Mouse (Mus musculus): ENCODE results near the gene Itga1. TPM values are rescaled to one million over a fixed set of nuclear protein-coding genes. Genes with fewer than 3 reads are reported as not detected.

Itga1 gene
- polyA plus RNA-seq, 2 experiments: 4.5 to 8.4 TPM

GRCm38 (mm10) chr13:114909514-114909913, 192.2 kb downstream of the Itga1 start:
- 85% methylated on average over 5 of the region's 5 CpGs for WGBS
- ATAC-seq (ENCODE audit: low FRiP score, low read depth) (no peak), DNase-seq (ENCODE audit: low spot score) (no peak)
- no peak overlapping the region for H3K4me3 ChIP-seq (replicated peaks; ENCODE audit: low read length)
- TF ChIP-seq POLR2A (IDR thresholded peaks at IDR 0.05; ENCODE audit: borderline replicate concordance, extremely low read depth, insufficient read depth, insufficient read length): no peak
- H3K27ac ChIP-seq (replicated peaks; ENCODE audit: low read depth, low read length): no peak overlapping the region
- no peaks in the 10 kb centered on the region for H3K27me3 ChIP-seq (ENCODE audit: control insufficient read depth, insufficient read depth, low read length)
- H3K36me3 ChIP-seq (ENCODE audit: control insufficient read depth, insufficient read depth, low read length): no peaks in the 10 kb centered on the region
- H3K4me1 ChIP-seq (ENCODE audit: control insufficient read depth, insufficient read depth, low read length): no peaks in the 10 kb centered on the region
- no peak overlapping the region for H3K4me2 ChIP-seq (replicated peaks; ENCODE audit: low read depth, low read length, severe bottlenecking)
- no peak overlapping the region for H3K9ac ChIP-seq (ENCODE audit: low read depth, low read length, severe bottlenecking)
- no peaks in the 10 kb centered on the region for H3K9me3 ChIP-seq (ENCODE audit: control insufficient read depth, low read length)

- TF ChIP-seq POLR2A (IDR thresholded peaks at IDR 0.05; ENCODE audit: borderline replicate concordance, extremely low read depth, insufficient read depth, insufficient read length): no peak
- no peak for ATAC-seq (ENCODE audit: low FRiP score, low read depth)
- 80% methylated on average over 4 of the region's 4 CpGs for WGBS
Observed at GRCm38 (mm10) chr13:114907876-114908275, 193.9 kb downstream of the Itga1 start.

More at GRCm38 (mm10) chr13:114907876-114908275, 193.9 kb downstream of the Itga1 start:
- H3K27me3 ChIP-seq (ENCODE audit: control insufficient read depth, insufficient read depth, low read length): no peaks in the 10 kb centered on the region
- no peak overlapping the region for H3K27ac ChIP-seq (replicated peaks; ENCODE audit: low read depth, low read length)
- no peaks in the 10 kb centered on the region for H3K9me3 ChIP-seq (ENCODE audit: control insufficient read depth, low read length)
- no peak overlapping the region for H3K4me3 ChIP-seq (replicated peaks; ENCODE audit: low read length)
- no peaks in the 10 kb centered on the region for H3K36me3 ChIP-seq (ENCODE audit: control insufficient read depth, insufficient read depth, low read length)
- no peak overlapping the region for H3K9ac ChIP-seq (ENCODE audit: low read depth, low read length, severe bottlenecking)
- no peak for DNase-seq (ENCODE audit: low spot score)
- no peak overlapping the region for H3K4me2 ChIP-seq (replicated peaks; ENCODE audit: low read depth, low read length, severe bottlenecking)
- no peaks in the 10 kb centered on the region for H3K4me1 ChIP-seq (ENCODE audit: control insufficient read depth, insufficient read depth, low read length)

Other genes starting within 250 kb of the Itga1 start
- 3.3 and 3.8 TPM in 2 replicates for gene Itga2, start 169.9 kb downstream of the Itga1 start, polyA plus RNA-seq (2012; rRNA removed)
- gene Itga2, start 169.9 kb downstream of the Itga1 start, polyA plus RNA-seq (2014; fragmentation: Nextera tagmentation; extraction: Ambion mirVana): 3.6 and 3.9 TPM in 2 replicates
- gene Pelo, start 11.8 kb downstream of the Itga1 start, polyA plus RNA-seq (2012; rRNA removed): 37.4 and 37.8 TPM in 2 replicates
- gene Pelo, start 11.8 kb downstream of the Itga1 start, polyA plus RNA-seq (2014; fragmentation: Nextera tagmentation; extraction: Ambion mirVana): 7.3 and 7.4 TPM in 2 replicates
- gene Gm49395, start within 50 bp of the Itga1 start, polyA plus RNA-seq (2012; rRNA removed): 1.4 and 1.8 TPM in 2 replicates
- gene Gm49395, start within 50 bp of the Itga1 start, polyA plus RNA-seq (2014; fragmentation: Nextera tagmentation; extraction: Ambion mirVana): 3.8 and 7.3 TPM in 2 replicates